Mouse (Mus musculus) kidney, postnatal 25 days (tissue): ENCODE data around the gene 5730522E02Rik.

Source experiments
- DNase-seq, 2 experiments: peaks; one replicate each; pipeline ENCODE4 v3.0.0; 2021; ENCODE audit warnings: mixed read lengths in 2 of 2

5730522E02Rik gene

GRCm38 (mm10) chr11:25997469-25997868, 213.1 kb downstream of the 5730522E02Rik start:
- DNase-seq = no peak

DNA sequence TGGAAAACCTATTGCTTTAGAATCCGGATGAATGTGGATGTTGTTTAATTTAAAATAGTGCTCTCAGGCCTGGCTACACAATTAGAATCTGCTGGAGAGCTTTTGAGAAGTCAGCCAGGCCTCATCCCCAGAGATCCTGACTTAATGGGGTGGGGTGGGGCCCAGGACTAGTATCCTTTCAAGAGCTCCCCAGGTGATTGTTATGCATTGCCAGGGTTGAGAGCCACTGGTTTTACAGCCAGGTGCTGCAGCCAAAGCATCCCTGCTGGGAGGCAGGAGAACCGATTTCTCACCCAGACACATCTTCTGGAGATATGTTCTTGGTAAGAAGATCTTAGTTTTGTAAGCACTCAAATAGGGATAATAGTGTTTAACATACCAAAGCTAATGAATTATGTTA, 216.4 kb downstream of the 5730522E02Rik start:
- no peak for DNase-seq

- DNase-seq = no peak
Observed at GRCm38 (mm10) chr11:25992216-25992615, 218.3 kb downstream of the 5730522E02Rik start.

GRCm38 (mm10) chr11:25978736-25979276, 231.8 kb downstream of the 5730522E02Rik start:
- no peak for DNase-seq

- no peak for DNase-seq
Observed at GRCm38 (mm10) chr11:25941504-25941903, 269.1 kb downstream of the 5730522E02Rik start.

GRCm38 (mm10) chr11:25940716-25941294, 269.8 kb downstream of the 5730522E02Rik start:
- DNase-seq = no peak

DNA sequence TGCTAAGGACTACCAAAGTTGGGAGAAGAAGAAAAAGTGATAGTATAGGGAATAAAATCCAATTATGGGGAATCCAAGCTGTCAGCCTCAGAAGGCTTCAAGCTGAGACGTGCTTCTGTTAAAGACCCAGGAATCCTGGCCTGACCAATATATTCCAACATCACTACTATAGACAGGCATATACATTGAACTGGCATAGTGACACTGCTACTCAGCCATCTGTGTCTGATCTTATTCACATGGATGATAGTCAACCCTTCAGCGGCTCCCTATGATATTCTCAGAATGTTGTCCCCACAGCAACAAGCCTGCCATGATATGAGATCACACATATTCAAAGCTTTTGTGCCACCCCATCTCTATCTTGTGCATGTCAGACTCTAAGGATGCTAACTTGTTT, 284.3 kb downstream of the 5730522E02Rik start:
- DNase-seq = no peak

DNA sequence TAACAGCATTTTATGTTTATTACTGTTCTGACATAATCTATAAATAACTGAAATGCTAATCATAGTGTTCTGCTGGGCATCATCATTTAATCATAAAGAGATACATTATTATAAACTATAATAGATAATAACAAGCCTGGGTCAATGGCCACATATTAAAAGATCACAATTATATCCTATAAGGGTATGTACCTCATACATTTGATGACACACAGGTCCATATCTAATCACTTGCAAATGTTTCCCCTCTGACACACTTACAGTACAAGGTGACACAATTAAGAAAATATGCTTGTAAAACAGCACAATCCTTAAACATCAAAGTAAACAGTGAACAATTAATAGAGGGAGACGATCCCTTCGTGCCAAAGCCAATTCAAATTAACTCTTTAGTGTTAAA, 308.2 kb downstream of the 5730522E02Rik start:
- no peak for DNase-seq

DNA sequence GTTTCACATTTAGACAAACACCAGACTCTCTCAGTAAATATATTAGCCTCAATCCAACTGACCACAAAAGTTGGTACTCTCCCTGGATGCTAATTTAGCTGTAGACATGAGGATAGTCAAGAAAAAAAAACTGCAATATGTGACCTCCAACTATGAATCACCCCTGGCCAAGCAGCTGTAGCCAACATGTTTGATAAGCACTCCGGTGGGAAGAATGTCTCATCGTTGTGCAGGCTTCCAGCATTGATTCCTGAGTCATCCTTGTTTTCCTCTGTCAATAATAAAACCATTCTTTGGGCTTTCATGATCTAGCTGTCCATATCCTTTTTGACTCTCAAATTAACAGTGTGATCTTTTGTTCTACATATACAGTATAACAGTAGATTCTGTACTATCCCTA, 308.9 kb downstream of the 5730522E02Rik start:
- no peak for DNase-seq

DNA sequence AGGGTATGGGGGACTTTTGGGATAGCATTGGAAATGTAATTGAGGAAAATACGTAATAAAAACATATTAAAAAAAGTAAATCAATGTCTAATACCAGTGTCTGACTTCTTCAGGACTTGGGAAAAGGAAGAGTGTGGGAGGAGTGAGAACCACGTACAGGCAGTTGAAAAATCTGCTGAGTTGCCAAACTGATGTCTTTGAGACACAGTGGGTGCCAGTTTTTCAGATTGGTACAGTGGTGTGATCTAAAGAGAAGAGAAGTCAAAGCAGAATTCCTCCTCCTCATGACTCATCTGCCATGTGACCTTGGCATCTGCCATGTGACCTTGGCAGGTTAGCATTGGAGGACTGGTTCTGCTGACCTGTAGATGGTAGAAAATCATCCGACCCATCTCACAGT, 316.7 kb downstream of the 5730522E02Rik start:
- DNase-seq = no peak

GRCm38 (mm10) chr11:25872983-25873382, 337.6 kb downstream of the 5730522E02Rik start:
- DNase-seq = no peak

DNA sequence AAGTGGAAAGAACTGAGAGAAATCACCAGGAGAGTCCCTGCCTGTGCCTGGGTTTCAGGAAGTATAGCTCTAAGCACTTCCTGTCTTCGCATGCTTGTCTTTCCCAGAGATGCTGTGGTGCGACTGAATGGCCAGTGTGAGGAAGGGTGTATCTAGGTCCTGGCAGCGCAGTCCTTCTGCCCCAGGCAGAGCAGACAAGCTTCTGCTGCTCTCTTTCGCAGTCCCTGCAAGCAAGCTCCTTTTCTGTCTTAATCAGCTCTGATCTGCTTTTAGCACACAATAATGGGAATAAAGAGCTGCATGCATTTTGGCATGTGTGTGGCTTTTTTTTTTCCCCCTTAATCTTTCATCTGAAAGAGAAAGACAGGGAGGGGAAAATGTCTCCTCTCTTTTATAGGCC, 338.2 kb downstream of the 5730522E02Rik start:
- no peak for DNase-seq

DNA sequence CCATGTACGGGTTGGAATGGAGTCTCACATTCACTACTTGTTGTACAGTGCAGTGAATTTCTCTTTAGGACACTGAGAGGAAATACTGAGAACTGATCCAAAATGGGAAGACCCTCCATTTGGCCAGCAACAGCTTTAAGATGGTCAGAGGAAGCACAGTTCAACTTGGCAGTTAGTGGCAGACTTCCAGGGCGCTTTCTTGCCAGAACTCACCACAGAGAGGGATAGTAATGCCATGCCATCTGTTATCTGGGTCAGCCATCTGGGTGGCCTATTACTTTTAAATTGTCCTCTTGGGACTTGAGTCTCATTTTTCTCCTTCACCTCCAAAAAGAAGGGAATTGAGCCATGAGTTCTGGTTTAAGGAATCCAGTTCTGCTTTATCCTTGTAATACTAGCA, 344.3 kb downstream of the 5730522E02Rik start:
- DNase-seq = no peak

DNA sequence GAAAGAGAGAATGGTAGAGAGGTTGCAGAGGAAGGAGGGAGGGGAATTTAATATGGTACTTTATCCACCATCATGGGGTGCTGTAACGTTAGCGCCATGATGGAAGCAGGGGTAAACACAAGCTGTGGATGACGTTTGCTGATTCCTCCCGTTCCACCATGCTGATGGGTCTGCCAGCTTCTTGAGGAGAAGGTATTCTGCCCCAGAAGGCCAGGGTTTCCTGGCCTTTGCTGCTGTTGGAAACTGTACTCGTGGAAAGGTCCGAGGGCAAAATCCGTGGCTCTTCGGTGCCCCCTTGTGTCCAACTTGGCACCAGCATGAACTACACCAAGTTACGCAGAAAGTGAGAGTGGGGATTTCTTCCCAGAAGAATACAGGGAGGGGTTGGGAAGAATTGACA, 347.9 kb downstream of the 5730522E02Rik start:
- DNase-seq = peak; percentile 46 to 65

DNA sequence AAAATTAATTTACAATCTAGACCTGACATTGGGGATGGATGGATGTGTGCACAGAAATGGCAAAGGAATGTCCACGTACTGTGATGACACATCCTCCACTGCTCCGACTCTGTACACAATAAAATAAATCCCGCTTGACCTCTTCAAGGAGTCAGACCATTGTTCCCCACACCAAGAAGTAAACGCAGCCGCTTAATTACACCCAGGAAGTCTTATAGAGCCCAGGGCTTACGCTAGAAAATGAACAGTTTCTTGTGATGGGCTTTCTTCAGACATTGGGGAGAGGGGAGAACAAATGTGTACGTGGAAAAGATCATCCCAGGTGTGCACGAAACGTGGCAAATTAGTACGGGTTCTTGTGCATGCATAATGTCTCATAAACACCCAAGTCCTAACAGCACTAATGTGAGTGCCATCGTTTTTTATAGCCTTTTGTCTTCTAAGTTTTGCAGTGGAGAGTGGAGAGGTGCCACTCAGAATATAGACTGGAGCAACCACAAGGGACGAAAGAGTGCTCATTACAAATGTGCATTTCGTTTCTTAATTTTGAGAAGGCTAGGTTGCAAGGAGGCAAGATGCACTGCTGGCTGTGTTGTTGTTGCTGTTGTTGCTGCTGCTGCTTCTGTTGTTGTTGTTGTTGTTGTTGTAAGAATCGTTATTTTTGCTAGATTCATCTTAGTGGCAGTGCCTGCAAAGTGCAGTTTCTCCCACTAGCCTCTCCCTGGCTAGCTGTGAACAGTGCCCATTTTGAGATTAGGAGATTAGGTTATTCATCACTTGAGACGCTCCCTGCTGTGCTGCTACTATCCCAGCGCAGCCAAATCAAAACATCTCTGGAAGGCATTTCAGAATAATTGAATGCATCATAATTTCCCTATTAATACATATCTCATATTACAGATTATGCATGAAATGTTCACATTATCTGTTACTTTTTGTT, 353.7 kb downstream of the 5730522E02Rik start:
- DNase-seq = no peak

DNA sequence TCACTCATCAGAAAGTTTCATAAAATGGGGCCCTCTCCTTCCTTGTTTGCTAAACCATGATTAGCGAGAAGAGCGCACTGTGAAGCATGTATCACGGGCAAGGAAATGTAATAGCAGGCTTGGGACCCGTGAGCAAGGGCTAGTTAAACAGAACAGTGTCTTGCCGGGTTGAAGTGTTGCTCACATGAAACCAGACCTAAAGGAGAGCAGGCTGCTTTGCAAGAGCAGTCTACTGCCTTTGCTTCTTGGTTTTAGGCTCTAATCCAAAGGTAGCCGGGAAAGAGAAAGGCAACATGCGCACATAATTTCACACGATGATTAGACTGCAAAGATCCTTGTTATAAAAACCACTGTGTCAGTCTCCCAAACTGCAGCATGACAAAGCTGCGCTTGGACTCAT, 354.8 kb downstream of the 5730522E02Rik start:
- no peak for DNase-seq

DNA sequence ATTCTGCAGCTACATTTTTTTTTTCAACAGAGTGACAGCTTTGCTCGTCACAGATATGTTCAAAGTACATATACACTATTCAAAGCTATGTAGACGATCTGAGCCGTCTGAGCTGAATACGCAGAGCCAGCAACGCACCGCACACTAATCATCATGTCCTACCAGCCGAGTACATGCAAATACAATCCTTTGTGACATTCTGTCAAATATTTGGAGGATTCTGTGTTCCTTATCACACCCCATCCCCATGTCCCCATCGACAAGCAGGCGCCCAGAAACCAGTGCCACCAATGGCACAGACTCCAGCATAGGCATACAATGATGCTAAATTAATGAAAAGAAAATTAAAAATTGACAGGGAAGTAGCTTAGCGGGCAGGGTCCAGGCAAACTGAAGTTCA, 356.3 kb downstream of the 5730522E02Rik start:
- no peak for DNase-seq

- no peak for DNase-seq
Observed at GRCm38 (mm10) chr11:25853032-25853431, 357.5 kb downstream of the 5730522E02Rik start.

GRCm38 (mm10) chr11:25848824-25849644, 361.5 kb downstream of the 5730522E02Rik start:
- no peak for DNase-seq

GRCm38 (mm10) chr11:25838451-25838850, 372.1 kb downstream of the 5730522E02Rik start:
- no peak for DNase-seq

GRCm38 (mm10) chr11:25819789-25820188, 390.8 kb downstream of the 5730522E02Rik start:
- no peak for DNase-seq

DNA sequence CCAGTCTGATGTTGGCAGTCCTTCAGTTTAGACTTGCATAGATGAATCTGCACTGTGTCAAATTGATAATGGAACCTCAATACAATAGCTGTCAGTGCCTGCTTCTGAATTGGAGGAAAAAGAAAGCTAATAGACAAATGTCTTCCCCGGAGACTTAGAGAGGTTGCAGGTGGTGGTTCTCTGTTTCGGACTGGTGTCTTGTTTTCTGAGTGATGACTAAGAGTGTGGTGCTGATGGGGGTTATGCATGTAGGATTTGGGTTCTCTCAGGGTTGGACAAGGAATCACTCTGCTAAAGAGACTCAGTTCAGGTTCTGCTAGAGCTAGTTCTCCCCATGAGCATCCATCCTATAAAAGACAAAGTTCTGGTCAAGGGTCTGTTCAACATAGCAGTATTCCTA, 397.1 kb downstream of the 5730522E02Rik start:
- DNase-seq = no peak

DNA sequence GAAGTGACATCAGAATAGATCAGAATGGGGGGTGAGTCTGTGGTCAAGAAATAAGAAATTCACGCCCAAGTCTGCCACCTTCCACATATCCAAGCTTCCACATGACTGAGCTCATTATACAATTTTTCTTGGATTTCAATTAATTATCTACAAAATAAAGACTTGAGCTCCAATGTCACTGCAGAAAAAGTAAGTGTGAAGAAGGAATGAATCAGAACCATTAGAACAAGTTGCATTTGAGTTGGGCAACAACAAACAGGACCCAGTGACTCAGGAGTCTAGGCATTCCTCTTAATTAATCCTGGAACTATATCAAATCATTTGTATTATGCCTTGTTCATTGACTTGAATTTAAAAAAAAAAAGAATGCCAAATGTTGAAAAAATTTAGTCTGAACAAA, 422.9 kb downstream of the 5730522E02Rik start:
- no peak for DNase-seq
